Mouse (Mus musculus) forebrain, embryonic 10.5 days (tissue): Measurements from ENCODE around the gene Gpr26. TPM values are rescaled to one million over a fixed set of nuclear protein-coding genes. Genes with fewer than 3 reads are reported as not detected.

Source experiments
- DNase-seq: peaks from one replicate; pipeline ENCODE4 v3.0.0-alpha.2; 2017; ENCODE audit warnings: low spot score; ENCODE audit errors: extremely low spot score
- H3K27ac ChIP-seq: fragments of 300-500 bp; sonication (generic); 2 replicates; pipeline ENCODE4 v1.5.1; 2016; ENCODE audit warnings: mild to moderate bottlenecking
- H3K27me3 ChIP-seq: fragments of 300-500 bp; sonication (generic); 2 replicates; pipeline ENCODE4 v1.6.1; 2016; ENCODE audit warnings: mild to moderate bottlenecking; ENCODE audit not compliant: poor library complexity, severe bottlenecking
- H3K36me3 ChIP-seq: fragments of 300-500 bp; sonication (generic); replicated peaks from 2 replicates; pipeline ENCODE4 v1.6.1; 2016; ENCODE audit warnings: mild to moderate bottlenecking, moderate library complexity
- H3K4me1 ChIP-seq: fragments of 300-500 bp; sonication (generic); 2 replicates; pipeline ENCODE4 v1.6.1; 2016
- H3K4me3 ChIP-seq: fragments of 300-500 bp; sonication (generic); 2 replicates; pipeline ENCODE4 v1.5.1; 2016; ENCODE audit warnings: mild to moderate bottlenecking, moderate library complexity
- H3K9me3 ChIP-seq: fragments of 300-500 bp; sonication (generic); 2 replicates; pipeline ENCODE4 v1.6.1; 2016; ENCODE audit warnings: mild to moderate bottlenecking, moderate library complexity
- WGBS: fragments of 180-500 bp; shearing (Covaris S2); methylation state at CpG from one replicate; pipeline ENCODE4 v1.1.7; 2016; 5-methylcytosine and 5-hydroxymethylcytosine counted together
- polyA plus RNA-seq: library from polyadenylated mRNA; unstranded; fragments of >200 nt; fragmentation: Nextera tagmentation; extraction: Ambion mirVana; gene quantifications from 2 replicates; pipeline ENCODE4 v1.2.1, GENCODE M21; 2016

Gene Gpr26
- polyA plus RNA-seq = 0.02 TPM in 1 of 2 replicates, not detected in the other

- Histone ChIP-seq H3K9me3 (no peaks in the 10 kb centered on the region), H3K4me3 (peak within 1 kb of the TSS; percentile 55), H3K27me3 (peaks cover 59% of the 10 kb centered on the region), H3K36me3 (no peaks in the 10 kb centered on the region), H3K27ac (0 out of 2 replicates have a peak within 1 kb of the TSS, but pooled peaks have one; percentile 40), H3K4me1 (peaks cover 17% of the 10 kb centered on the region)
- under 1% methylated on average over 32 of the region's 32 CpGs for WGBS
- DNase-seq = peak; percentile 37
Measured at GRCm38 (mm10) chr7:131966023-131966915, at the start of gene Gpr26. Gene Gpr26 (plus strand): TSS chr7:131966460.

- Histone ChIP-seq H3K4me3 (no peak overlapping the region), H3K27me3 (no peaks in the 10 kb centered on the region), H3K27ac (no peak overlapping the region), H3K36me3 (no peaks in the 10 kb centered on the region), H3K9me3 (no peaks in the 10 kb centered on the region), H3K4me1 (no peaks in the 10 kb centered on the region)
- WGBS = 57% methylated on average over 7 of the region's 7 CpGs
- no peak for DNase-seq
Measured at GRCm38 (mm10) chr7:131917384-131917783, 48.9 kb upstream of the Gpr26 start.

- H3K27me3 ChIP-seq = no peaks in the 10 kb centered on the region
- peaks cover 18% of the 10 kb centered on the region for H3K4me1 ChIP-seq
- no peak overlapping the region for H3K4me3 ChIP-seq
- no peaks in the 10 kb centered on the region for H3K9me3 ChIP-seq
- H3K27ac ChIP-seq = no peak overlapping the region
- 45% methylated on average over 9 of the region's 9 CpGs for WGBS
- H3K36me3 ChIP-seq = no peaks in the 10 kb centered on the region
- DNase-seq = no peak
Measured at GRCm38 (mm10) chr7:131927288-131928050, 38.8 kb upstream of the Gpr26 start.

GRCm38 (mm10) chr7:131937611-131938010, 28.6 kb upstream of the Gpr26 start:
- Histone ChIP-seq H3K27me3 (no peaks in the 10 kb centered on the region), H3K4me1 (no peaks in the 10 kb centered on the region), H3K27ac (no peak overlapping the region), H3K36me3 (no peaks in the 10 kb centered on the region), H3K4me3 (no peak overlapping the region), H3K9me3 (no peaks in the 10 kb centered on the region)
- no peak for DNase-seq
- 86% methylated on average over 3 of the region's 3 CpGs for WGBS

GRCm38 (mm10) chr7:131951131-131951530, 15.1 kb upstream of the Gpr26 start:
- Histone ChIP-seq H3K36me3 (no peaks in the 10 kb centered on the region), H3K4me3 (no peak overlapping the region), H3K4me1 (peaks cover 13% of the 10 kb centered on the region; the same call in 1 of the 2 replicates), H3K27me3 (no peaks in the 10 kb centered on the region), H3K27ac (no peak overlapping the region), H3K9me3 (no peaks in the 10 kb centered on the region)
- WGBS = 84% methylated on average over 5 of the region's 5 CpGs
- no peak for DNase-seq

- H3K4me3 ChIP-seq = no peak overlapping the region
- no peaks in the 10 kb centered on the region for H3K27me3 ChIP-seq
- WGBS = 58% methylated on average over 3 of the region's 3 CpGs
- no peak for DNase-seq
- H3K27ac ChIP-seq = no peak overlapping the region
- no peaks in the 10 kb centered on the region for H3K9me3 ChIP-seq
- no peaks in the 10 kb centered on the region for H3K36me3 ChIP-seq
- H3K4me1 ChIP-seq = peaks cover 13% of the 10 kb centered on the region; the same call in 1 of the 2 replicates
Measured at GRCm38 (mm10) chr7:131953402-131953801, 12.9 kb upstream of the Gpr26 start.

GRCm38 (mm10) chr7:131958705-131959104, 7.6 kb upstream of the Gpr26 start:
- WGBS = 78% methylated on average over 1 of the region's 1 CpGs
- Histone ChIP-seq H3K4me1 (peaks cover 3% of the 10 kb centered on the region; the same call in 1 of the 2 replicates), H3K4me3 (no peak overlapping the region), H3K27me3 (no peaks in the 10 kb centered on the region), H3K9me3 (no peaks in the 10 kb centered on the region), H3K27ac (no peak overlapping the region), H3K36me3 (no peaks in the 10 kb centered on the region)
- no peak for DNase-seq

- Histone ChIP-seq H3K36me3 (no peaks in the 10 kb centered on the region), H3K27ac (no peak overlapping the region), H3K27me3 (peaks cover 15% of the 10 kb centered on the region), H3K9me3 (no peaks in the 10 kb centered on the region), H3K4me3 (no peak overlapping the region), H3K4me1 (no peaks in the 10 kb centered on the region)
- DNase-seq = peak; percentile 48
- WGBS = 27% methylated on average over 6 of the region's 6 CpGs
Measured at GRCm38 (mm10) chr7:131960551-131960950, 5.7 kb upstream of the Gpr26 start.

- Histone ChIP-seq H3K36me3 (no peaks in the 10 kb centered on the region), H3K27me3 (peaks cover 59% of the 10 kb centered on the region), H3K27ac (0 out of 2 replicates have a peak overlapping the region, but pooled peaks have one; percentile 40)
Measured at GRCm38 (mm10) chr7:131966916-131967494, 745 bp downstream of the Gpr26 start.

GRCm38 (mm10) chr7:131970255-131970654, 4.0 kb downstream of the Gpr26 start:
- peaks cover 17% of the 10 kb centered on the region for H3K4me1 ChIP-seq
- no peaks in the 10 kb centered on the region for H3K9me3 ChIP-seq
- no peak overlapping the region for H3K27ac ChIP-seq
- H3K36me3 ChIP-seq = no peaks in the 10 kb centered on the region
- DNase-seq = no peak
- WGBS = 81% methylated on average over 3 of the region's 3 CpGs
- H3K4me3 ChIP-seq = no peak overlapping the region
- peaks cover 46% of the 10 kb centered on the region for H3K27me3 ChIP-seq

More at GRCm38 (mm10) chr7:131966916-131967494, 745 bp downstream of the Gpr26 start:
- Histone ChIP-seq H3K9me3 (no peaks in the 10 kb centered on the region), H3K4me3 (peak overlapping the region; percentile 55), H3K4me1 (peaks cover 17% of the 10 kb centered on the region)
- peak; percentile 16 for DNase-seq
- WGBS = 5% methylated on average over 57 of the region's 57 CpGs

- Histone ChIP-seq H3K4me1 (peaks cover 11% of the 10 kb centered on the region; the same call in 1 of the 2 replicates), H3K9me3 (no peaks in the 10 kb centered on the region), H3K27me3 (no peaks in the 10 kb centered on the region), H3K27ac (no peak overlapping the region), H3K36me3 (no peaks in the 10 kb centered on the region), H3K4me3 (no peak overlapping the region)
- 69% methylated on average over 6 of the region's 6 CpGs for WGBS
- DNase-seq = no peak
Measured at GRCm38 (mm10) chr7:131975867-131976266, 9.6 kb downstream of the Gpr26 start.

- Histone ChIP-seq H3K27me3 (no peaks in the 10 kb centered on the region), H3K36me3 (no peaks in the 10 kb centered on the region), H3K27ac (no peak overlapping the region), H3K4me1 (peaks cover 11% of the 10 kb centered on the region; the same call in 1 of the 2 replicates), H3K9me3 (no peaks in the 10 kb centered on the region), H3K4me3 (no peak overlapping the region)
- DNase-seq = no peak
- 88% methylated on average over 11 of the region's 11 CpGs for WGBS
Measured at GRCm38 (mm10) chr7:131978609-131979008, 12.3 kb downstream of the Gpr26 start.
